Mouse (Mus musculus): ENCODE results near the gene Tspan1.

Gene Tspan1

DNA sequence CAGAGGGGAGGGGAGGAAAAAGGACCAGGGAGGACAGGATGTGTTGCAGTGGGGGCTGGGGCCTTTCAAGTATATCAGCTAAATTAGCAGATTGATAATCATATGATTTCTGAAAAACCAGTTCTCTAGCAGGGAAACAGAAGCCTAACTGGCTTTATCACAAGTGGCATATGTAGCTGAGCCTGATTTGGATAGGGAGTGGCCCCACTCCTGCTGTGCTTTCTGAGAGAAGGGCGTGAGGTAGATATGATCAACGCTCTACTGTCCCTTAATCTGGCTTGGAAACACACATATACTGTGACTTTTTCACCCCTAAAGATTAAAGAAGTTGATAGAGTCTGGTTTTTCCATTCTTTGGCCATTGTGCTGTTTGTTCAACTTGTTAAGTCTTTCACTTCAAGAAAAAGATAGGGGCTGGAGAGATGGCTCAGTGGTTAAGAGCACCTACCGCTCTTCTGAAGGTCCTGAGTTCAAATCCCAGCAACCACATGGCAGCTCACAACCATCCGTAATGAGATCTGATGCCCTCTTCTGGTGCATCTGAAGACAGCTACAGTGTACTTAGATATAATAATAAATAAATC lies 41.5 kb downstream of the Tspan1 start:
- DNase-seq (ENCODE audit: low read depth), result no peak

GRCm38 (mm10) chr4:116123602-116124519 lies 43.5 kb downstream of the Tspan1 start, which contains the start of the genes Rad54l and Pomgnt1:
Gene Rad54l (minus strand): TSS chr4:116123690.
Gene Pomgnt1 (plus strand): TSS chr4:116123840.
- peak; percentile 75 for DNase-seq (ENCODE audit: low read depth)

GRCm38 (mm10) chr4:116122762-116123161 lies 44.6 kb downstream of the Tspan1 start:
- DNase-seq (ENCODE audit: low read depth), result no peak
